Mouse (Mus musculus) hindbrain, embryonic 13.5 days (tissue): ENCODE measurements around the gene Lamc3. TPM values are rescaled to one million over a fixed set of nuclear protein-coding genes. Genes with fewer than 3 reads are reported as not detected.

Source experiments
- ATAC-seq: fragments of 200-750 bp; cut with Nextera tagmentation; 2 replicates; pipeline ENCODE4 v1.8.0; 2017; ENCODE audit warnings: moderate TSS enrichment; ENCODE audit not compliant: low FRiP score
- H3K27ac ChIP-seq: fragments of 300-500 bp; sonication (generic); 2 replicates; pipeline ENCODE4 v1.5.1; 2015; ENCODE audit warnings: inconsistent platforms, mild to moderate bottlenecking, moderate library complexity
- H3K27me3 ChIP-seq: fragments of 300-500 bp; sonication (generic); 2 replicates; pipeline ENCODE4 v1.6.1; 2015; ENCODE audit warnings: mild to moderate bottlenecking, inconsistent platforms
- H3K36me3 ChIP-seq: fragments of 300-500 bp; sonication (generic); 2 replicates; pipeline ENCODE4 v1.6.1; 2015; ENCODE audit warnings: mild to moderate bottlenecking, inconsistent platforms
- H3K4me1 ChIP-seq: fragments of 300-500 bp; sonication (generic); replicated peaks from 2 replicates; pipeline ENCODE4 v1.6.1; 2015; ENCODE audit warnings: inconsistent platforms
- H3K4me2 ChIP-seq: fragments of 300-500 bp; sonication (generic); 2 replicates; pipeline ENCODE4 v1.6.1; 2015; ENCODE audit warnings: inconsistent platforms, mild to moderate bottlenecking, moderate library complexity
- H3K4me3 ChIP-seq: fragments of 300-500 bp; sonication (generic); 2 replicates; pipeline ENCODE4 v1.5.1; 2015; ENCODE audit warnings: mild to moderate bottlenecking, inconsistent platforms
- H3K9ac ChIP-seq: fragments of 300-500 bp; sonication (generic); 2 replicates; pipeline ENCODE4 v1.6.1; 2015; ENCODE audit warnings: mild to moderate bottlenecking, inconsistent platforms
- H3K9me3 ChIP-seq: fragments of 300-500 bp; sonication (generic); 2 replicates; pipeline ENCODE4 v1.6.1; 2016; ENCODE audit warnings: inconsistent platforms
- WGBS: fragments of 180-500 bp; shearing (Covaris S2); methylation state at CpG from one replicate; pipeline ENCODE4 v1.1.7; 2015; 5-methylcytosine and 5-hydroxymethylcytosine counted together
- polyA plus RNA-seq: library from polyadenylated mRNA; unstranded; fragments of >200 nt; fragmentation: Nextera tagmentation; extraction: Ambion mirVana; gene quantifications from 2 replicates; pipeline ENCODE4 v1.2.1, GENCODE M21; 2015

Lamc3 gene
- polyA plus RNA-seq, 1 experiment from 2014 or later = 7.0 TPM

DNA sequence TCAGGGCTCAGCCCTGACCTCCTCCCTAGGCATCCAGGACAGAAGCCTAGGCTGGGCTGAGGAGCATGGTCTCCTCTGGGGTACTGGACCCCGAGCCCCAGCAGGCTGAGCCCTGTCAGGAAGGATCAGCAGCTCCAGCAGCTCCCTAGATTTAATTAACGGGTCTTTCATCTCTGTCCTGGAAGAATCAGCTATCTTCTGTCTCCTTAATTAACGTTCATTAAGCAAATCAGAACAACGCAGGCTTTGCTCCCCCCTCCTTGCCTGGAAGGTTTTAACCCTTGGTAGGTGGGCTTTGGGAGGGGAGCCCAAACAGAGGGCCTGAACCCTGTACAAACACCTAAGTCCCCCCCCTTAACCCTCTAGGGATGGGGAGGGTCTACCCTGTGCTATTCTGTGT lies 4.0 kb upstream of the Lamc3 start:
- H3K27ac ChIP-seq = no peak overlapping the region
- WGBS = 38% methylated on average over 4 of the region's 4 CpGs
- H3K27me3 ChIP-seq = peaks cover 93% of the 10 kb centered on the region
- H3K4me3 ChIP-seq = no peak overlapping the region
- H3K4me2 ChIP-seq = no peak overlapping the region
- H3K9me3 ChIP-seq = no peaks in the 10 kb centered on the region
- no peaks in the 10 kb centered on the region for H3K36me3 ChIP-seq
- peaks cover 31% of the 10 kb centered on the region for H3K4me1 ChIP-seq
- H3K9ac ChIP-seq = no peak overlapping the region
- ATAC-seq = no peak

- Histone ChIP-seq H3K4me3 (no peak overlapping the region), H3K36me3 (no peaks in the 10 kb centered on the region), H3K9ac (no peak overlapping the region), H3K27me3 (peaks cover 94% of the 10 kb centered on the region), H3K4me1 (peaks cover 31% of the 10 kb centered on the region), H3K9me3 (no peaks in the 10 kb centered on the region), H3K27ac (no peak overlapping the region), H3K4me2 (no peak overlapping the region)
- no peak for ATAC-seq
- 32% methylated on average over 6 of the region's 6 CpGs for WGBS
These were observed 2.3 kb upstream of the Lamc3 start for GRCm38 (mm10) chr2:31884806-31885205.

DNA sequence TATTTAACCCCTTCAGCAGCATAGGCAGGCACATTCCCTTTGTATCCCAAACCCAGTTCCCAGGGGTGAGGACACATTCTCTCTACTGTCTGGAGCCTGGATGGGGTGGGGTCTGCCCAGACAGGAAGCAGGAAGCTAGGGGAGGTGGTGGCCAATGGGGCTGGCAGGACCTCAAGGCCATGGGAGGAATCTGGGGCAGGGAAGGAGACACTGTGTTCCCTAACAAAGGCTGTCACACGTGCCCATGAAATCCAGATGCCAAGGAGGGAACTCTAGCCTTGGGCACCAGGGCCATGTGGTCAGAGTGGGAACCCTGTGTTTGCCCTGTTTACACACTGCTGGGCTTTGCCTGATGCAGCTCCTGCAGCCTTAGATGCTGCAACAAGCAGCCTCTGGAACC lies 1.8 kb downstream of the Lamc3 start:
- no peaks in the 10 kb centered on the region for H3K36me3 ChIP-seq
- peak overlapping the region; percentile 31; the same call in 1 of the 2 replicates for H3K9ac ChIP-seq
- no peak overlapping the region for H3K4me2 ChIP-seq
- H3K9me3 ChIP-seq = no peaks in the 10 kb centered on the region
- peaks cover 22% of the 10 kb centered on the region for H3K4me1 ChIP-seq
- no peak for ATAC-seq
- H3K27me3 ChIP-seq = peaks cover 72% of the 10 kb centered on the region
- no peak overlapping the region for H3K4me3 ChIP-seq
- WGBS = 60% methylated on average over 1 of the region's 1 CpGs
- H3K27ac ChIP-seq = no peak overlapping the region

GRCm38 (mm10) chr2:31891219-31891618 lies 4.1 kb downstream of the Lamc3 start:
- Histone ChIP-seq H3K9me3 (no peaks in the 10 kb centered on the region), H3K27ac (no peak overlapping the region), H3K27me3 (peaks cover 48% of the 10 kb centered on the region), H3K4me3 (no peak overlapping the region), H3K36me3 (no peaks in the 10 kb centered on the region), H3K9ac (no peak overlapping the region), H3K4me1 (peaks cover 31% of the 10 kb centered on the region), H3K4me2 (no peak overlapping the region)
- 88% methylated on average over 2 of the region's 2 CpGs for WGBS
- no peak for ATAC-seq

DNA sequence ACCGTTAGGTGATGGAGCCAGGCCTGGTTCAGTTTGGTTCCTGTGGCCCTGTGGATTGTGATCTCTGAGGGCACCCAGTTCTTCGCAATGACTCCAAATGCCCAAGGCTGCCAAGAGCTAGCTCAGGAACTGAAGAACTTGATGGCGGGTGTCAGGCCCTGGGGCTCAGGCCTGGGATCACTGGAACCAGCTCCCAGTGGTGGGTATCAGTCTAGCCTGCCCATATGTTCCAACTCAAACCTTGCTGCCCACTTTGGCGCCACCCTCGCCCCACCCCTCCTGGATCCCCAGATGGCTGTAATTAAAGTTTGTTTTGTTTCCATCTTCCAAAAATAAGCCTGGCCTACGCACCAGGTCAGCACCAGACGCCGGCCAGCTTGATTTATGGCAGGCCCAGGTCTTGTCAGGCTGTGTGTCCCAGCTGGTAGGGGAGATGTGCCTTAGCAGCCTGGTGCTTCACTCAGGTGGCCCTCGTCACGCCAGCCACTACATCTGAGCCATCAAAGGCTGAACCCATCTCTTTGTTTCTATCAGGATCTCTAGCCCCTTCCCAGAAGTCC lies 6.1 kb downstream of the Lamc3 start:
- no peak overlapping the region for H3K4me3 ChIP-seq
- no peak overlapping the region for H3K9ac ChIP-seq
- H3K36me3 ChIP-seq = no peaks in the 10 kb centered on the region
- H3K9me3 ChIP-seq = no peaks in the 10 kb centered on the region
- peaks cover 22% of the 10 kb centered on the region for H3K4me1 ChIP-seq
- no peak overlapping the region for H3K27ac ChIP-seq
- H3K27me3 ChIP-seq = peaks cover 29% of the 10 kb centered on the region
- 72% methylated on average over 10 of the region's 10 CpGs for WGBS
- H3K4me2 ChIP-seq = no peak overlapping the region
- no peak for ATAC-seq

GRCm38 (mm10) chr2:31894221-31894870 lies 7.3 kb downstream of the Lamc3 start:
- H3K4me2 ChIP-seq = no peak overlapping the region
- peaks cover 23% of the 10 kb centered on the region for H3K4me1 ChIP-seq
- no peaks in the 10 kb centered on the region for H3K9me3 ChIP-seq
- no peak overlapping the region for H3K9ac ChIP-seq
- H3K27me3 ChIP-seq = peaks cover 17% of the 10 kb centered on the region; the same call in 1 of the 2 replicates
- ATAC-seq = no peak
- 55% methylated on average over 13 of the region's 13 CpGs for WGBS
- no peak overlapping the region for H3K27ac ChIP-seq
- H3K36me3 ChIP-seq = no peaks in the 10 kb centered on the region
- H3K4me3 ChIP-seq = no peak overlapping the region

- 57% methylated on average over 4 of the region's 4 CpGs for WGBS
- H3K36me3 ChIP-seq = no peaks in the 10 kb centered on the region
- H3K4me2 ChIP-seq = no peak overlapping the region
These were observed 13.8 kb downstream of the Lamc3 start for GRCm38 (mm10) chr2:31900932-31901331.

DNA sequence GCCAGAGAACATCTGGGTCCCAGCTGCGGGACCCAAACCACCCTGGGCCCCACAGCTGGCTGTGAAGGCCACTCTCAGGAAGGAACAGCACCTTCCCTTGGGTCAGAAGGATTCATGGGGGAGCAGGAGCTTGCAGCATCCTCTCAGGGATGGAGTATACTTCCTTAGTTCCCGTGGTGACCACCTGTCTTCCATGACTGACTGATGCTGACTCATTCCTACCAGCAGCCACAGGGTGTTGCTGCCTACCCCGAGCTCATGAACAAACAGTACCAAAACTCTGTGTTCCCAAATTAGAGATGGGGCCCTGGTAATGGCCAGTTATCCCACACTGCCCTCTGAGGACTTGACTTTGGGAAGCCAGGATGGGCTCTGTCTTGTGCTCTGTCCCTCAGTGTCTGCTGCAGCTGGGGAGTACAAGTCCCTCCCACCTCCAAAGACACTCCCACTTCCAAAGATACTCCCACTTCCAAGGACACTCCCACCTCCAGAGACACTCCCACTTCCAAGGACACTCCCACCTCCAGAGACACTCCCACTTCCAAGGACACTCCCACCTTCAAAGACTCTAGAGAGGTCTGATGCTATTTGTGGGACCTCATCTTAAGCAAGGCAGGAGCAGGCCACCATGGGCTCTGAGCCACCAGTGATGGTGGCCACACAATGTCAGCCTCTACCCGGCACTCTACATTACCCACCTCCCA lies 14.7 kb downstream of the Lamc3 start:
- H3K27me3 ChIP-seq = peaks cover 14% of the 10 kb centered on the region
- H3K36me3 ChIP-seq = no peaks in the 10 kb centered on the region
- no peak for ATAC-seq
- peaks cover 19% of the 10 kb centered on the region for H3K4me1 ChIP-seq
- 63% methylated on average over 4 of the region's 4 CpGs for WGBS
- no peaks in the 10 kb centered on the region for H3K9me3 ChIP-seq
- H3K4me2 ChIP-seq = no peak overlapping the region
- no peak overlapping the region for H3K9ac ChIP-seq
- H3K27ac ChIP-seq = no peak overlapping the region
- H3K4me3 ChIP-seq = no peak overlapping the region

More at GRCm38 (mm10) chr2:31900932-31901331, 13.8 kb downstream of the Lamc3 start:
- H3K27me3 ChIP-seq = peaks cover 13% of the 10 kb centered on the region
- H3K4me1 ChIP-seq = peaks cover 19% of the 10 kb centered on the region
- no peak overlapping the region for H3K9ac ChIP-seq
- no peak overlapping the region for H3K4me3 ChIP-seq
- H3K9me3 ChIP-seq = no peaks in the 10 kb centered on the region
- no peak overlapping the region for H3K27ac ChIP-seq
- ATAC-seq = no peak

- H3K9me3 ChIP-seq = no peaks in the 10 kb centered on the region
- no peak overlapping the region for H3K4me3 ChIP-seq
- peaks cover 14% of the 10 kb centered on the region for H3K27me3 ChIP-seq
- H3K36me3 ChIP-seq = no peaks in the 10 kb centered on the region
- WGBS = 27% methylated on average over 6 of the region's 6 CpGs
- no peak overlapping the region for H3K9ac ChIP-seq
- H3K4me1 ChIP-seq = peaks cover 19% of the 10 kb centered on the region
- no peak overlapping the region for H3K4me2 ChIP-seq
- H3K27ac ChIP-seq = no peak overlapping the region
- no peak for ATAC-seq
These were observed 17.0 kb downstream of the Lamc3 start for GRCm38 (mm10) chr2:31904089-31904488.

DNA sequence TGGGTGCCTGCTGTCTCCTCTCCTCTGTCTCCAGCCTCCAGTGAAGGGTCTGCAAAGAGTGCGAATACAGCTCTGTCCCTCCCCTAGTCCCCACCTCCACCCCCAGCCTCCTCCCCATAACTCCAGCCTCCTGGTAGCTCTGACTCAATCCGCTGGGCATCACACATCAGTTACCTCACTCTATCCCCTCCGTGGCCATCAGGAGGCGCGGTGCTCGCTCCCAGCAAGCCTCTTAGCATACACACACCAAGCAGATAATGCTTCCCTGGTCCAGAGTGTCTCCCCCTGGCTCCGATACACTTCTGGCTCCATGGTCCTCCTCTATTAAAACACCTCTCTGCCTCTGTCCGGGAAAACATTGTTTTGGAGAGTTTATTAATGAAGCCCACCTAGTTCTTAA lies 17.5 kb downstream of the Lamc3 start:
- Histone ChIP-seq H3K4me3 (no peak overlapping the region), H3K27ac (no peak overlapping the region), H3K36me3 (no peaks in the 10 kb centered on the region), H3K9ac (no peak overlapping the region), H3K4me2 (no peak overlapping the region), H3K4me1 (peaks cover 17% of the 10 kb centered on the region), H3K9me3 (no peaks in the 10 kb centered on the region), H3K27me3 (peaks cover 14% of the 10 kb centered on the region)
- 12% methylated on average over 8 of the region's 8 CpGs for WGBS
- ATAC-seq = no peak

- WGBS = 57% methylated on average over 9 of the region's 9 CpGs
- H3K9ac ChIP-seq = no peak overlapping the region
- no peaks in the 10 kb centered on the region for H3K9me3 ChIP-seq
- ATAC-seq = no peak
- peaks cover 8% of the 10 kb centered on the region for H3K4me1 ChIP-seq
- H3K27me3 ChIP-seq = peaks cover 14% of the 10 kb centered on the region
- no peak overlapping the region for H3K4me3 ChIP-seq
- H3K36me3 ChIP-seq = no peaks in the 10 kb centered on the region
- H3K27ac ChIP-seq = no peak overlapping the region
- H3K4me2 ChIP-seq = no peak overlapping the region
These were observed 18.6 kb downstream of the Lamc3 start for GRCm38 (mm10) chr2:31905682-31906081.

DNA sequence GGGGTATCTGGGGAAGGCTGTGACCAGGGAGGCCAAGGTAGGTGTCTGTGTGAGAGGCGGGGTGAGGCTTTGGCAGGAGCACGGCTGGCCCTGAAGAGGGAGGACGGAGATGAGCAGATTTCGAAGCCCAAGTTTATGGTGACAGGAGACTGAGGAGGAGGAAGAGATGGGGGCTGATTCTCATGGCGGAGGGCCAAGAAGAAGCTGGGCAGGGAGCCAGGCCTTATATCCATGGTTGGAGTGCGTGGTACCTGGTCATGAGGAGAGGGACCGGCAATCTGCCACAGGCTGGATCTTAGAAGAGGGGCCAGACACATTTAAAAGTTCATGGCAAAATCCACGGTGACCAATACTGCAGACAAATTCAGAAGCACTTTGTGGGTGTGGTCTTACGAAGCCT lies 19.3 kb downstream of the Lamc3 start:
- WGBS = 85% methylated on average over 9 of the region's 9 CpGs
- Histone ChIP-seq H3K4me1 (peaks cover 8% of the 10 kb centered on the region), H3K27ac (no peak overlapping the region), H3K4me3 (no peak overlapping the region), H3K36me3 (no peaks in the 10 kb centered on the region), H3K9ac (no peak overlapping the region), H3K27me3 (peaks cover 14% of the 10 kb centered on the region), H3K4me2 (no peak overlapping the region), H3K9me3 (no peaks in the 10 kb centered on the region)
- ATAC-seq = no peak

DNA sequence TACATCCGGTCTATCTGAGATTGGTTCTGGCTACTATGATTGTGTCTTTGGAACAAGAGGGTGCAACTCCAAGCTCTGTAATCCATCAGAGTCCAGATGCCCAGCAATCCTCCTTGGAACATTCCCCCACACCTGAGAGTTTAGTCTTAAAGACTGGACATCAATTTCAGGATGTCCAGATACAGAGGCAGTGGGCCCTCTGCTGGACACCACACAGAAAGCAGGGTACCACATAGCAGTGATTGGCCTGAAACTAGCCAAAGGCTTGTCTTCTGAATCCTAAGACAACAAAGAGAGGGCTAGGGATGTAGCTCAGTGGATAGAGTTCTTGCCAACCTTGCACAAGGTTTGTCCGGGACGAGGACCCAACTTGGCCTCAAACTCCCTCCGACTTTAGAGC lies 25.5 kb downstream of the Lamc3 start:
- Histone ChIP-seq H3K9me3 (no peaks in the 10 kb centered on the region), H3K36me3 (no peaks in the 10 kb centered on the region), H3K27ac (no peak overlapping the region), H3K4me1 (no peaks in the 10 kb centered on the region), H3K27me3 (peaks cover 5% of the 10 kb centered on the region; the same call in 1 of the 2 replicates), H3K9ac (no peak overlapping the region), H3K4me2 (no peak overlapping the region), H3K4me3 (no peak overlapping the region)
- 81% methylated on average over 4 of the region's 4 CpGs for WGBS
- no peak for ATAC-seq
